Mouse (Mus musculus) liver, postnatal 0 days (tissue): ENCODE measurements at regions not wholly inside any gene's neighbourhood (a gene's known extent, or its start where the extent isn't known, plus 50 kb on each side); places are given as distances from the start of the nearest gene placed in this dataset.

Experiments
- ATAC-seq: fragments of 200-750 bp; cut with Nextera tagmentation; 2 replicates; pipeline ENCODE4 v1.8.0; 2017; ENCODE audit warnings: mild to moderate bottlenecking, moderate library complexity
- DNase-seq: peaks from one replicate; pipeline ENCODE4 v3.0.0-alpha.2; 2016
- H3K27ac ChIP-seq: fragments of 300-500 bp; sonication (generic); 2 replicates; pipeline ENCODE4 v1.5.1; 2014; ENCODE audit warnings: antibody characterized with exemption, moderate library complexity, mild to moderate bottlenecking, low read depth
- H3K27me3 ChIP-seq: fragments of 300-500 bp; sonication (generic); 2 replicates; pipeline ENCODE4 v1.6.1; 2014; ENCODE audit warnings: low read length, control low read depth, mixed read lengths; ENCODE audit not compliant: insufficient read depth
- H3K36me3 ChIP-seq: fragments of 300-500 bp; sonication (generic); replicated peaks from 2 replicates; pipeline ENCODE4 v1.6.1; 2014; ENCODE audit warnings: mild to moderate bottlenecking, control low read depth, low read length, moderate library complexity, mixed read lengths; ENCODE audit not compliant: insufficient read depth
- H3K4me1 ChIP-seq: fragments of 300-500 bp; sonication (generic); 2 replicates; pipeline ENCODE4 v1.6.1; 2014; ENCODE audit warnings: antibody characterized with exemption, mild to moderate bottlenecking, control low read depth; ENCODE audit not compliant: insufficient read depth
- H3K4me2 ChIP-seq: fragments of 300-500 bp; sonication (generic); 2 replicates; pipeline ENCODE4 v1.6.1; 2014; ENCODE audit warnings: low read depth, mild to moderate bottlenecking, low read length, moderate library complexity, mixed read lengths
- H3K4me3 ChIP-seq: fragments of 300-500 bp; sonication (generic); 2 replicates; pipeline ENCODE4 v1.5.1; 2014; ENCODE audit warnings: low read depth, low read length
- H3K9ac ChIP-seq: fragments of 300-500 bp; sonication (generic); replicated peaks from 2 replicates; pipeline ENCODE4 v1.6.1; 2014; ENCODE audit warnings: mild to moderate bottlenecking, moderate library complexity
- H3K9me3 ChIP-seq: fragments of 300-500 bp; sonication (generic); 2 replicates; pipeline ENCODE4 v1.6.1; 2016; ENCODE audit warnings: mild to moderate bottlenecking, control low read depth, low read length, mixed read lengths
- CTCF ChIP-seq: sonication (generic); IDR thresholded peaks from 2 replicates; pipeline ENCODE4 v1.5.1; 2016; ENCODE audit warnings: antibody characterized with exemption, low read depth
- EP300 ChIP-seq: IDR thresholded peaks from 2 replicates; pipeline ENCODE4 v1.6.1; 2016; ENCODE audit warnings: antibody characterized with exemption, low read depth, mild to moderate bottlenecking
- WGBS: fragments of 180-500 bp; shearing (Covaris S2); extraction: QIAGEN DNeasy Blood & Tissue Kit; methylation state at CpG from one replicate; pipeline ENCODE4 v1.1.7; 2014; ENCODE audit not compliant: insufficient replicate concordance; 5-methylcytosine and 5-hydroxymethylcytosine counted together

DNA sequence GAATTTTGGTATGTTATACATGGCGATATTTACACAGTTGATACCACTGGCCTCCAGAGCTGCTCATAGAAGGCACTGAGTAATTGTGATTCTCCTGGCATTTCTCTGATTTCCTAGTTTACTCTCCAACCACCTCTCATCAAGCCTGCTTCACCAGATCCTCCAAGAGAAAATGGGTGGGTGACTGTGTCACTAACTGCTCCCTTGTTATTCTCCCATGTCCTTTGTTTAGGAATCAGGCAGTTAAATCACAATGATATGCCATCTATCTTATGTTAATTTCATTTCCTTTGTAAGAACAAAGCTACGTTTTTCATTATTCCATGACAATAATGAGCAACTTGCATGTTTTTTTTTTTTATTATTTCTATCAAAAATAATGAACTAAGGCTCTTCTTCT, 122.3 kb upstream of the Nrp1 start:
- no peak for TF ChIP-seq CTCF
- no peak for TF ChIP-seq EP300
- no peak overlapping the region for H3K4me3 ChIP-seq
- no peaks in the 10 kb centered on the region for H3K36me3 ChIP-seq
- H3K9me3 ChIP-seq = no peaks in the 10 kb centered on the region
- no peaks in the 10 kb centered on the region for H3K27me3 ChIP-seq
- no peak overlapping the region for H3K4me2 ChIP-seq
- no peak overlapping the region for H3K9ac ChIP-seq
- ATAC-seq (no peak), DNase-seq (no peak)
- H3K4me1 ChIP-seq = no peaks in the 10 kb centered on the region
- H3K27ac ChIP-seq = no peak overlapping the region
- WGBS = 77% methylated on average over 2 of the region's 2 CpGs

GRCm38 (mm10) chr8:128238948-128239347, 119.5 kb upstream of the Nrp1 start:
- Histone ChIP-seq H3K9ac (no peak overlapping the region), H3K4me1 (no peaks in the 10 kb centered on the region), H3K27ac (no peak overlapping the region), H3K4me3 (no peak overlapping the region), H3K36me3 (no peaks in the 10 kb centered on the region), H3K27me3 (no peaks in the 10 kb centered on the region), H3K4me2 (no peak overlapping the region), H3K9me3 (no peaks in the 10 kb centered on the region)
- WGBS = 81% methylated on average over 2 of the region's 2 CpGs
- TF ChIP-seq EP300 (no peak), CTCF (no peak)
- no peak for ATAC-seq
- DNase-seq = no peak

DNA sequence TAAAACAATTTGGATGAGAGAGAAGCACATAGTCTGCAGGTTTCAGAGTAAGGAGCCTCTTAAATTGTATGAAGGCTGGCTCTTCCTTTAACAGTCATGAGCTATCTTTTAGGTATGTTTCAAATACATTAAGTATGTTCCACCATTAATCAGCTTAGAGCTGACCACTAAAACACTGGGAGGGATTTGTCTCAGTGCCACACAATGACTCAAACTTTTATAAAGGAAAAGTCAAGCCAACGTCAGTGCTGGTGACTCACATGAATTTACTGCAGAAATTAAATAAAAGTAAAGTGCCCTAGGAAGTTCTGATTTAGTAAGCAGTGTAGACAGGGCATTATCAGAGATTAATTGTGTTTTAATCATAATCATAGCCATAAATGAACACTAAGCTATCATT, 118.6 kb upstream of the Nrp1 start:
- ATAC-seq (no peak), DNase-seq (no peak)
- H3K4me1 ChIP-seq = no peaks in the 10 kb centered on the region
- no peaks in the 10 kb centered on the region for H3K27me3 ChIP-seq
- H3K4me2 ChIP-seq = no peak overlapping the region
- no peak for TF ChIP-seq CTCF
- TF ChIP-seq EP300 = no peak
- H3K36me3 ChIP-seq = no peaks in the 10 kb centered on the region
- H3K9me3 ChIP-seq = no peaks in the 10 kb centered on the region
- no peak overlapping the region for H3K4me3 ChIP-seq
- H3K9ac ChIP-seq = no peak overlapping the region
- WGBS = 67% methylated on average over 1 of the region's 1 CpGs
- H3K27ac ChIP-seq = no peak overlapping the region

DNA sequence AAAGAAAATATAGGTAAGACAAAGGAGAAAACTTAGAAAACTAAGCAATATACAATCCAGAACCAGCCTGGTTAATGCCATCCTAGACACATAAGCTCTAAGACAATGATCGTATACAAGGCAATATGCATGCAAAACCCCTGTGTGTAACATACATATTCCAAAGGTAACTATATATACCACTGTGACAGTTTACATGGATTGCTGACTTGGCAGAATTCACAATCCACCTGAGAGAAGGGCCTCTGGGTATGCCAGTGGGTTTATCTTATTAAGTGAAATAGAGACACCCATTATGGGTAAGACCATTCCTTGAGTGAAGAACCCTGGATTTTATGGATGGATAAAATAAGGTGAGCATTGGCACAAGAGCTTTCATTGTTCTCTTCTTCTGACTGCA, 117.2 kb upstream of the Nrp1 start:
- WGBS = 88% methylated on average over 1 of the region's 1 CpGs
- TF ChIP-seq EP300 (no peak), CTCF (no peak)
- no peak for ATAC-seq
- no peaks in the 10 kb centered on the region for H3K9me3 ChIP-seq
- no peaks in the 10 kb centered on the region for H3K4me1 ChIP-seq
- no peak overlapping the region for H3K4me2 ChIP-seq
- H3K36me3 ChIP-seq = no peaks in the 10 kb centered on the region
- H3K27me3 ChIP-seq = no peaks in the 10 kb centered on the region
- no peak overlapping the region for H3K27ac ChIP-seq
- DNase-seq = no peak
- no peak overlapping the region for H3K4me3 ChIP-seq
- H3K9ac ChIP-seq = no peak overlapping the region

DNA sequence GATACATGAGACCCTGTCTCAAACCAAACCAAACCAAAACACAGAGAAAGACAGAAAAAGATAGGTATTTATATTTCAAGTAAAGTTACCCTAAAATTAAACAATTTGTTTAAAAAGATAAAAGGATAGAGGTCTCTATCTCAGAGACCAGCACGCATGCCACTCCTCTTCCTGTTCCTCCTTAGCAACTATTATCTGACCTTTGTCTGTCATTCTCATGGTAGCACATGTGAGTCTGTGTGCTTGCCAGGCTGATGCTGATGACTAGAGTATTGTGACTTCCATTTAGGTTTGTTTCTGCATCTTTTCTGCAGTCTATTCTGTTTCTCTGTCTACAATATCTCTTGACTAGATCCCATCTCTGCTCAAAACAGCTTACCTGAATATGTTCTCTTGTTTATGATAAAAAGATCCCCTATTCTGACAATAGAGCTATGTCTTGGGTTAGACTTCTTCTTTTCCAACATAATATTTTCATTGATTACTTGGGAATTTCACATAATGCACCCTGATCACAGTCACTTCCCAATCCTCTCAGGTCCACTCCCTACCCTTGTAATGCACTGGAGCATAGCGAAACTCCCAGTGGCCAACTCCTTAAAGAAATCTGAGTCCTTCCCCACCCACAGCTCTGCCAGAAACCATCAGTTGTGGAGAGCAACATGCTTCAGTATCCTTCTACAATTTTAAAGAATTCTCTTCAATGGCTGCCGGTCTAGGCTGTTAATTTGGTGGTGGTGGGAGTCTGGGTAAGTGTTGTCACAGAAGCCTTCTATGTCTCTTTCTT, 115.7 kb upstream of the Nrp1 start:
- no peak for TF ChIP-seq EP300
- TF ChIP-seq CTCF = no peak
- Histone ChIP-seq H3K9me3 (no peaks in the 10 kb centered on the region), H3K27me3 (no peaks in the 10 kb centered on the region), H3K4me2 (no peak overlapping the region), H3K4me1 (no peaks in the 10 kb centered on the region), H3K36me3 (no peaks in the 10 kb centered on the region), H3K27ac (no peak overlapping the region), H3K4me3 (no peak overlapping the region), H3K9ac (no peak overlapping the region)
- DNase-seq = no peak
- ATAC-seq = no peak
- 65% methylated on average over 3 of the region's 3 CpGs for whole genome bisulfite sequencing

DNA sequence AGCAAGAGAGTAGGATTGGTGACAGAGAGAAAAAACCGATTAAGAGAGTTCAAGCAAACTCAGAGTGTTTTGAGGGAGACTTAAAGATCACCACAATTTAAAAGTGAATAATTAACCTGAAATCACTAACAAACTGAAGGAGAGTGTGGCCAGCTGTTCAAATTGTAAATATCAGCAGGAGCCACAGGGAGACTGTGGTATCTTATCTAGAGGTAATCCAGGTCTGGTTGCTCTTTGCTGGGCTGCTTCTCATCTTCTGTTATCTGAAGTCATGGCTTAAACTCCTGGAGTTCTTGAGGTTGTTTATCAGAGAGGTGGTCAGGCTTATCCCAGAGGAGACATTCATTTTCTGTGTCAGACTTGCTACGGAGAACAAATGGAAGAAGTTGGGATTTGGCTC, 106.7 kb upstream of the Nrp1 start:
- no peaks in the 10 kb centered on the region for H3K27me3 ChIP-seq
- no peaks in the 10 kb centered on the region for H3K9me3 ChIP-seq
- no peak for DNase-seq
- H3K27ac ChIP-seq = no peak overlapping the region
- no peak overlapping the region for H3K4me3 ChIP-seq
- no peak overlapping the region for H3K4me2 ChIP-seq
- no peak for ATAC-seq
- no peak overlapping the region for H3K9ac ChIP-seq
- no peaks in the 10 kb centered on the region for H3K4me1 ChIP-seq
- H3K36me3 ChIP-seq = no peaks in the 10 kb centered on the region
- 30% methylated on average over 2 of the region's 2 CpGs for WGBS
- TF ChIP-seq CTCF (no peak), EP300 (no peak)
